Mouse (Mus musculus): ENCODE results near the gene Zfp790. TPM values are rescaled to one million over a fixed set of nuclear protein-coding genes. Genes with fewer than 3 reads are reported as not detected.
A peak's percentile ranks its signal among the peaks of the same experiment; 100 is the strongest.

Zfp790 gene
- total RNA-seq, 1 experiment: 5.3 TPM

GRCm38 (mm10) chr7:29785023-29785422, 30.9 kb upstream of the Zfp790 start:
- Histone ChIP-seq H3K9ac (ENCODE audit: insufficient read depth, low read depth, low read length, poor library complexity, severe bottlenecking) (no peak overlapping the region), H3K36me3 (ENCODE audit: control insufficient read depth, insufficient read depth, low read length, poor library complexity, severe bottlenecking) (peaks cover 3% of the 10 kb centered on the region; the same call in 1 of the 2 replicates), H3K4me1 (ENCODE audit: control insufficient read depth in 2 of 2, insufficient read depth in 2 of 2, low read length in 2 of 2, poor library complexity in 1 of 2) (peaks cover 0 to 2% of the 10 kb centered on the region in 2 experiments; a peak in 2 of 4 replicates), H3K4me3 (ENCODE audit: insufficient read depth in 1 of 2, low read depth in 1 of 2, low read length in 2 of 2, poor library complexity in 1 of 2, severe bottlenecking in 1 of 2) (peak overlapping the region in 1 of 2 experiments; percentile 72; a peak in 1 of 4 replicates), H3K9me3 (ENCODE audit: control insufficient read depth, insufficient read depth, low read depth, low read length) (no peaks in the 10 kb centered on the region), H3K27ac (ENCODE audit: insufficient read depth, low read depth, low read length, poor library complexity, severe bottlenecking) (no peak overlapping the region)
- TF ChIP-seq ZC3H11A (IDR thresholded peaks at IDR 0.05; ENCODE audit: borderline replicate concordance, low read depth, low read length): no peak
- no peak for TF ChIP-seq CHD2 (IDR thresholded peaks at IDR 0.05; ENCODE audit: low read depth, low read length)
- no peak for TF ChIP-seq ZNF384 (IDR thresholded peaks at IDR 0.05; ENCODE audit: low read depth, low read length)
- no peak for TF ChIP-seq MAFK (IDR thresholded peaks at IDR 0.05; ENCODE audit: insufficient read depth, low read depth, low read length)
- no peak for TF ChIP-seq HCFC1 (IDR thresholded peaks at IDR 0.05; ENCODE audit: borderline replicate concordance, insufficient read depth, low read length)
- no peak for DNase-seq (ENCODE audit: low read depth, low spot score)
- in situ Hi-C loops (cut with MboI; ENCODE audit: low sequenced_read_pairs in 2 of 2, unreplicated experiment in 2 of 2): no loop called here

- in situ Hi-C loops (cut with MboI; ENCODE audit: low sequenced_read_pairs in 2 of 2, unreplicated experiment in 2 of 2): no loop called here
- DNase-seq (ENCODE audit: low read depth, low spot score): no peak
- Histone ChIP-seq H3K9me3 (ENCODE audit: control insufficient read depth, insufficient read depth, low read depth, low read length) (no peaks in the 10 kb centered on the region), H3K27ac (ENCODE audit: insufficient read depth, low read depth, low read length, poor library complexity, severe bottlenecking) (no peak overlapping the region), H3K9ac (ENCODE audit: insufficient read depth, low read depth, low read length, poor library complexity, severe bottlenecking) (no peak overlapping the region), H3K36me3 (ENCODE audit: control insufficient read depth, insufficient read depth, low read length, poor library complexity, severe bottlenecking) (peaks cover 3% of the 10 kb centered on the region; the same call in 1 of the 2 replicates), H3K4me1 (ENCODE audit: control insufficient read depth in 2 of 2, insufficient read depth in 2 of 2, low read length in 2 of 2, poor library complexity in 1 of 2) (peaks cover 0 to 2% of the 10 kb centered on the region in 2 experiments; a peak in 2 of 4 replicates), H3K4me3 (ENCODE audit: insufficient read depth in 1 of 2, low read depth in 1 of 2, low read length in 2 of 2, poor library complexity in 1 of 2, severe bottlenecking in 1 of 2) (peak overlapping the region; percentile 25 to 41; a peak in 1 of 4 replicates)
- TF ChIP-seq ZNF384 (IDR thresholded peaks at IDR 0.05; ENCODE audit: low read depth, low read length) (peak; percentile 92), CHD2 (IDR thresholded peaks at IDR 0.05; ENCODE audit: low read depth, low read length) (no peak)
Measured at GRCm38 (mm10) chr7:29785888-29786287, 30.0 kb upstream of the Zfp790 start.

- Histone ChIP-seq H3K27ac (ENCODE audit: insufficient read depth, low read depth, low read length, poor library complexity, severe bottlenecking) (no peak overlapping the region), H3K9ac (ENCODE audit: insufficient read depth, low read depth, low read length, poor library complexity, severe bottlenecking) (peak overlapping the region; percentile 41), H3K9me3 (ENCODE audit: control insufficient read depth, insufficient read depth, low read depth, low read length) (no peaks in the 10 kb centered on the region), H3K4me3 (ENCODE audit: insufficient read depth in 1 of 2, low read depth in 1 of 2, low read length in 2 of 2, poor library complexity in 1 of 2, severe bottlenecking in 1 of 2) (peak overlapping the region; percentile 38 to 46), H3K36me3 (ENCODE audit: control insufficient read depth, insufficient read depth, low read length, poor library complexity, severe bottlenecking) (peaks cover 3% of the 10 kb centered on the region; the same call in 1 of the 2 replicates), H3K4me1 (ENCODE audit: control insufficient read depth in 2 of 2, insufficient read depth in 2 of 2, low read length in 2 of 2, poor library complexity in 1 of 2) (peaks cover 0 to 2% of the 10 kb centered on the region in 2 experiments; a peak in 1 of 4 replicates)
- in situ Hi-C loops (cut with MboI; ENCODE audit: low sequenced_read_pairs in 2 of 2, unreplicated experiment in 2 of 2): no loop called here
- no peak for TF ChIP-seq HCFC1 (IDR thresholded peaks at IDR 0.05; ENCODE audit: borderline replicate concordance, insufficient read depth, low read length)
- no peak for TF ChIP-seq ZNF384 (IDR thresholded peaks at IDR 0.05; ENCODE audit: low read depth, low read length)
- no peak for TF ChIP-seq ZC3H11A (IDR thresholded peaks at IDR 0.05; ENCODE audit: borderline replicate concordance, low read depth, low read length)
- no peak for TF ChIP-seq CHD2 (IDR thresholded peaks at IDR 0.05; ENCODE audit: low read depth, low read length)
- TF ChIP-seq MAFK (IDR thresholded peaks at IDR 0.05; ENCODE audit: insufficient read depth, low read depth, low read length): no peak
- DNase-seq (ENCODE audit: low read depth, low spot score): no peak
Measured at GRCm38 (mm10) chr7:29792906-29793305, 23.0 kb upstream of the Zfp790 start.

- H3K9me3 ChIP-seq (ENCODE audit: control insufficient read depth, insufficient read depth, low read depth, low read length): no peaks in the 10 kb centered on the region
- H3K4me3 ChIP-seq (ENCODE audit: insufficient read depth in 1 of 2, low read depth in 1 of 2, low read length in 2 of 2, poor library complexity in 1 of 2, severe bottlenecking in 1 of 2): no peak overlapping the region
- H3K27ac ChIP-seq (ENCODE audit: insufficient read depth, low read depth, low read length, poor library complexity, severe bottlenecking): no peak overlapping the region
- no peaks in the 10 kb centered on the region for H3K36me3 ChIP-seq (ENCODE audit: control insufficient read depth, insufficient read depth, low read length, poor library complexity, severe bottlenecking)
- no peak overlapping the region for H3K9ac ChIP-seq (ENCODE audit: insufficient read depth, low read depth, low read length, poor library complexity, severe bottlenecking)
- in situ Hi-C loops (cut with MboI; ENCODE audit: low sequenced_read_pairs in 2 of 2, unreplicated experiment in 2 of 2): no loop called here
- TF ChIP-seq HCFC1 (IDR thresholded peaks at IDR 0.05; ENCODE audit: borderline replicate concordance, insufficient read depth, low read length) (no peak), CHD2 (IDR thresholded peaks at IDR 0.05; ENCODE audit: low read depth, low read length) (no peak), MAFK (IDR thresholded peaks at IDR 0.05; ENCODE audit: insufficient read depth, low read depth, low read length) (no peak), ZC3H11A (IDR thresholded peaks at IDR 0.05; ENCODE audit: borderline replicate concordance, low read depth, low read length) (no peak), ZNF384 (IDR thresholded peaks at IDR 0.05; ENCODE audit: low read depth, low read length) (no peak)
- DNase-seq (ENCODE audit: low read depth, low spot score): no peak
- no peaks in the 10 kb centered on the region for H3K4me1 ChIP-seq (ENCODE audit: control insufficient read depth in 2 of 2, insufficient read depth in 2 of 2, low read length in 2 of 2, poor library complexity in 1 of 2)
Measured at GRCm38 (mm10) chr7:29807046-29807445, 8.9 kb upstream of the Zfp790 start.

GRCm38 (mm10) chr7:29812244-29812643, 3.7 kb upstream of the Zfp790 start:
- Histone ChIP-seq H3K4me3 (ENCODE audit: insufficient read depth in 1 of 2, low read depth in 1 of 2, low read length in 2 of 2, poor library complexity in 1 of 2, severe bottlenecking in 1 of 2) (no peak overlapping the region), H3K9me3 (ENCODE audit: control insufficient read depth, insufficient read depth, low read depth, low read length) (no peaks in the 10 kb centered on the region), H3K4me1 (ENCODE audit: control insufficient read depth in 2 of 2, insufficient read depth in 2 of 2, low read length in 2 of 2, poor library complexity in 1 of 2) (0 out of 4 replicates have a peak, but pooled peaks cover 0 to 2% of the 10 kb centered on the region in 2 experiments), H3K36me3 (ENCODE audit: control insufficient read depth, insufficient read depth, low read length, poor library complexity, severe bottlenecking) (no peaks in the 10 kb centered on the region), H3K9ac (ENCODE audit: insufficient read depth, low read depth, low read length, poor library complexity, severe bottlenecking) (no peak overlapping the region), H3K27ac (ENCODE audit: insufficient read depth, low read depth, low read length, poor library complexity, severe bottlenecking) (no peak overlapping the region)
- DNase-seq (ENCODE audit: low read depth, low spot score): no peak
- in situ Hi-C loops (cut with MboI; ENCODE audit: low sequenced_read_pairs in 2 of 2, unreplicated experiment in 2 of 2): no loop called here
- no peak for TF ChIP-seq ZC3H11A (IDR thresholded peaks at IDR 0.05; ENCODE audit: borderline replicate concordance, low read depth, low read length)
- no peak for TF ChIP-seq HCFC1 (IDR thresholded peaks at IDR 0.05; ENCODE audit: borderline replicate concordance, insufficient read depth, low read length)
- no peak for TF ChIP-seq ZNF384 (IDR thresholded peaks at IDR 0.05; ENCODE audit: low read depth, low read length)
- TF ChIP-seq MAFK (IDR thresholded peaks at IDR 0.05; ENCODE audit: insufficient read depth, low read depth, low read length): no peak
- no peak for TF ChIP-seq CHD2 (IDR thresholded peaks at IDR 0.05; ENCODE audit: low read depth, low read length)
